Mouse (Mus musculus) lung, adult 2 months (tissue): Measurements from ENCODE around the gene Fzd2.

Experiments
- CTCF ChIP-seq: fragments of 200-500 bp; IDR thresholded peaks from 2 replicates; pipeline ENCODE4 v1.5.1; 2011; ENCODE audit warnings: mild to moderate bottlenecking, low read length, control low read depth; ENCODE audit not compliant: insufficient read depth
- POLR2A ChIP-seq: fragments of 200-500 bp; IDR thresholded peaks from 2 replicates; pipeline ENCODE4 v1.6.1; 2011; ENCODE audit warnings: low read depth, mild to moderate bottlenecking, control low read depth, low read length, borderline replicate concordance; ENCODE audit errors: extremely low read depth

DNA sequence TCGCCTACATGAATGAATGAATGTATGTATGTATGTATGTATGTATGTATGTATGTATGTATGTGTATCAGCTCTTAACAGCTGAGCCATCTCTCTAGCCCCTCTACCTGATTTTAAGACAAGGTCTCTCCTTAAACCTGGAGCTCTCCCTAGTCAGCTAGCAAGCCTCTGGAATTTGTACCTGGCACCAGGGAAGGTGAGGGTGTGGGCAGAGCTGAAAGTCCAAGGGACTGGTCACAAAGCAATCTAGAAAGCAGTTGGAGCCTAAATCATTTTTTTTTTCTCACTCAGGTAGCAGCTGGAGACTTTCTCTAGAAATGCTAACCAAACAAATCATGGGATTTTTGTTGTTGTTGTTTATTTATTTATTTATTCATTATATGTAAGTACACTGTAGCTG, 46.8 kb upstream of the Fzd2 start:
- TF ChIP-seq POLR2A, result no peak
- no peak for TF ChIP-seq CTCF
